Mouse (Mus musculus): ENCODE data around the gene Ap3s2. TPM values are rescaled to one million over a fixed set of nuclear protein-coding genes. Genes with fewer than 3 reads are reported as not detected.

Gene Ap3s2
- total RNA-seq (2021) = 10 to 100 TPM; 36.3 to 47.4 TPM
- long read RNA-seq, experiment 1, full-length matches to known transcripts = 48 of 60 reads
- long read RNA-seq, experiment 1, partial matches to known transcripts = 3 of 60 reads
- long read RNA-seq, experiment 1, other reads (novel, unspliced or antisense) = 9 of 60 reads
- long read RNA-seq, experiment 2, full-length matches to known transcripts = 31 of 46 reads
- long read RNA-seq, experiment 2, partial matches to known transcripts = 0 of 46 reads
- long read RNA-seq, experiment 2, other reads (novel, unspliced or antisense) = 15 of 46 reads

GRCm38 (mm10) chr7:79920344-79920983 is at the start of gene Ap3s2:
Gene Ap3s2 (minus strand): TSS chr7:79920649.
- DNase-seq (ENCODE audit: low spot score in 2 of 2) = peak; percentile 89 to 90

- DNase-seq (ENCODE audit: low spot score in 2 of 2) = no peak
These were observed 47.9 kb upstream of the Ap3s2 start for GRCm38 (mm10) chr7:79968326-79968725.

GRCm38 (mm10) chr7:79961600-79961999 is 41.2 kb upstream of the Ap3s2 start:
- DNase-seq (ENCODE audit: low spot score in 2 of 2) = no peak

- DNase-seq (ENCODE audit: low spot score in 2 of 2) = no peak
These were observed 35.7 kb upstream of the Ap3s2 start for GRCm38 (mm10) chr7:79956131-79956530.

- no peak for DNase-seq (ENCODE audit: low spot score in 2 of 2)
These were observed 34.4 kb upstream of the Ap3s2 start for GRCm38 (mm10) chr7:79954890-79955289.

- no peak for DNase-seq (ENCODE audit: low spot score in 2 of 2)
These were observed 30.6 kb upstream of the Ap3s2 start for GRCm38 (mm10) chr7:79951038-79951437.

GRCm38 (mm10) chr7:79950236-79950635 is 29.8 kb upstream of the Ap3s2 start:
- DNase-seq (ENCODE audit: low spot score in 2 of 2) = no peak

- peak; percentile 9 to 14 for DNase-seq (ENCODE audit: low spot score in 2 of 2)
These were observed 15.2 kb upstream of the Ap3s2 start for GRCm38 (mm10) chr7:79935511-79936205.

GRCm38 (mm10) chr7:79934862-79935510 is 14.5 kb upstream of the Ap3s2 start, which contains the start of gene Arpin:
Gene Arpin (minus strand): TSS chr7:79935359.
- peak; percentile 50 to 55 for DNase-seq (ENCODE audit: low spot score in 2 of 2)

- peak; percentile 17 for DNase-seq (ENCODE audit: low spot score in 2 of 2)
These were observed 14.0 kb upstream of the Ap3s2 start for GRCm38 (mm10) chr7:79934461-79934860.

GRCm38 (mm10) chr7:79928516-79929052 is 8.1 kb upstream of the Ap3s2 start:
- no peak for DNase-seq (ENCODE audit: low spot score in 2 of 2)

GRCm38 (mm10) chr7:79914556-79914955 is 5.9 kb downstream of the Ap3s2 start:
- DNase-seq (ENCODE audit: low spot score in 2 of 2) = no peak

- DNase-seq (ENCODE audit: low spot score in 2 of 2) = no peak
These were observed 13.1 kb downstream of the Ap3s2 start for GRCm38 (mm10) chr7:79907356-79907755.

- no peak for DNase-seq (ENCODE audit: low spot score in 2 of 2)
These were observed 13.5 kb downstream of the Ap3s2 start for GRCm38 (mm10) chr7:79906914-79907313.

- DNase-seq (ENCODE audit: low spot score in 2 of 2) = no peak
These were observed 15.3 kb downstream of the Ap3s2 start for GRCm38 (mm10) chr7:79905193-79905592.

GRCm38 (mm10) chr7:79903160-79903792 is 17.2 kb downstream of the Ap3s2 start:
- DNase-seq (ENCODE audit: low spot score in 2 of 2) = no peak

GRCm38 (mm10) chr7:79900753-79901152 is 19.7 kb downstream of the Ap3s2 start:
- no peak for DNase-seq (ENCODE audit: low spot score in 2 of 2)

GRCm38 (mm10) chr7:79895225-79895624 is 25.2 kb downstream of the Ap3s2 start:
- no peak for DNase-seq (ENCODE audit: low spot score in 2 of 2)

- no peak for DNase-seq (ENCODE audit: low spot score in 2 of 2)
These were observed 25.7 kb downstream of the Ap3s2 start for GRCm38 (mm10) chr7:79894790-79895189.

- no peak for DNase-seq (ENCODE audit: low spot score in 2 of 2)
These were observed 27.6 kb downstream of the Ap3s2 start for GRCm38 (mm10) chr7:79892576-79893428.
